Mouse (Mus musculus): Measurements from ENCODE around the gene Slc26a8. TPM values are rescaled to one million over a fixed set of nuclear protein-coding genes. Genes with fewer than 3 reads are reported as not detected.
A peak's percentile ranks its signal among the peaks of the same experiment; 100 is the strongest.

Gene Slc26a8
- polyA plus RNA-seq, 1 experiment from 2014 or later, result 0.34 TPM

- Histone ChIP-seq H3K9ac (ENCODE audit: low read length) (no peak overlapping the region), H3K27ac (replicated peaks in 1 of 2; ENCODE audit: control insufficient read depth in 1 of 2, insufficient read depth in 1 of 2, low read depth in 2 of 2, low read length in 2 of 2) (no peak overlapping the region)
- WGBS, result 80% methylated on average over 2 of the region's 2 CpGs
These were observed 8.6 kb upstream of the Slc26a8 start for GRCm38 (mm10) chr17:28698672-28699071.

GRCm38 (mm10) chr17:28698245-28698644 is 8.2 kb upstream of the Slc26a8 start:
- Histone ChIP-seq H3K27ac (replicated peaks in 1 of 2; ENCODE audit: control insufficient read depth in 1 of 2, insufficient read depth in 1 of 2, low read depth in 2 of 2, low read length in 2 of 2) (0 out of 4 replicates have a peak overlapping the region, but pooled peaks of 1 of the 2 experiments have one; percentile 25), H3K4me3 (ENCODE audit: control insufficient read depth in 1 of 2, insufficient read depth in 1 of 2, low read depth in 1 of 2, low read length in 2 of 2) (no peak overlapping the region), H3K4me1 (ENCODE audit: control insufficient read depth in 2 of 2, insufficient read depth in 2 of 2, low read length in 2 of 2) (peaks cover 17 to 49% of the 10 kb centered on the region in 2 experiments), H3K36me3 (ENCODE audit: control insufficient read depth, insufficient read depth, low read length) (no peaks in the 10 kb centered on the region; the same call in 1 of the 2 replicates), H3K9ac (ENCODE audit: low read length) (no peak overlapping the region), H3K4me2 (ENCODE audit: low read length) (no peak overlapping the region), H3K9me3 (ENCODE audit: control insufficient read depth, low read length) (no peaks in the 10 kb centered on the region), H3K27me3 (ENCODE audit: control insufficient read depth, insufficient read depth, low read length) (no peaks in the 10 kb centered on the region)
- 58% methylated on average over 4 of the region's 4 CpGs for WGBS
- no peak for ATAC-seq (ENCODE audit: insufficient number of reproducible peaks, insufficient read depth, low FRiP score, low read depth)

More at GRCm38 (mm10) chr17:28698672-28699071, 8.6 kb upstream of the Slc26a8 start:
- Histone ChIP-seq H3K27me3 (ENCODE audit: control insufficient read depth, insufficient read depth, low read length) (no peaks in the 10 kb centered on the region), H3K4me2 (ENCODE audit: low read length) (no peak overlapping the region), H3K36me3 (ENCODE audit: control insufficient read depth, insufficient read depth, low read length) (no peaks in the 10 kb centered on the region; the same call in 1 of the 2 replicates), H3K4me3 (ENCODE audit: control insufficient read depth in 1 of 2, insufficient read depth in 1 of 2, low read depth in 1 of 2, low read length in 2 of 2) (no peak overlapping the region), H3K9me3 (ENCODE audit: control insufficient read depth, low read length) (no peaks in the 10 kb centered on the region), H3K4me1 (ENCODE audit: control insufficient read depth in 2 of 2, insufficient read depth in 2 of 2, low read length in 2 of 2) (peaks cover 17 to 45% of the 10 kb centered on the region in 2 experiments)
- no peak for ATAC-seq (ENCODE audit: insufficient number of reproducible peaks, insufficient read depth, low FRiP score, low read depth)

GRCm38 (mm10) chr17:28697290-28698195 is 7.5 kb upstream of the Slc26a8 start:
- Histone ChIP-seq H3K4me3 (ENCODE audit: control insufficient read depth in 1 of 2, insufficient read depth in 1 of 2, low read depth in 1 of 2, low read length in 2 of 2) (no peak overlapping the region), H3K9me3 (ENCODE audit: control insufficient read depth, low read length) (no peaks in the 10 kb centered on the region), H3K27ac (replicated peaks in 1 of 2; ENCODE audit: control insufficient read depth in 1 of 2, insufficient read depth in 1 of 2, low read depth in 2 of 2, low read length in 2 of 2) (peak overlapping the region; percentile 25 to 32; a peak in 3 of 4 replicates), H3K27me3 (ENCODE audit: control insufficient read depth, insufficient read depth, low read length) (no peaks in the 10 kb centered on the region), H3K4me1 (ENCODE audit: control insufficient read depth in 2 of 2, insufficient read depth in 2 of 2, low read length in 2 of 2) (peaks cover 15 to 49% of the 10 kb centered on the region in 2 experiments), H3K4me2 (ENCODE audit: low read length) (no peak overlapping the region), H3K36me3 (ENCODE audit: control insufficient read depth, insufficient read depth, low read length) (no peaks in the 10 kb centered on the region; the same call in 1 of the 2 replicates), H3K9ac (ENCODE audit: low read length) (no peak overlapping the region)
- 67% methylated on average over 13 of the region's 13 CpGs for WGBS
- ATAC-seq (ENCODE audit: insufficient number of reproducible peaks, insufficient read depth, low FRiP score, low read depth), result no peak

DNA sequence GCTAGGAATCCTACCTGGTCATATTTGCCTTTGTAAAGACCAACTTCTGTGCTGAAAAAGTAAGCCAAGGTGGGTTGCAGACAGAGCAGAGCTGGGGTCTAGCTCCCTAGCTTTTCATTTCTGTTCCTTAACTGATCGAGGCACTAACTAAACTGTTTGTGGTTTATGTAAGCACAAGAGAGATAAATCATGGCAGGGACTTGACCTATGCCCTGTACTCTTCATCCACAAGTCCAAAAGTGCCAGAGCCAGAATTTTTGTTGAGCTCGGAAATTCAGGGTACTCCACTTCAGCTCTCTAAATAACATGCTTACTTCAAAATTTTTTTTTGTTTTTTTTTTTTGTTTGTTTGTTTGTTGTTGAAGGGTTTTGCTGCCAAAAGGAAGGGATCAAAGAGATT is 6.6 kb upstream of the Slc26a8 start:
- Histone ChIP-seq H3K27me3 (ENCODE audit: control insufficient read depth, insufficient read depth, low read length) (no peaks in the 10 kb centered on the region), H3K27ac (replicated peaks in 1 of 2; ENCODE audit: control insufficient read depth in 1 of 2, insufficient read depth in 1 of 2, low read depth in 2 of 2, low read length in 2 of 2) (no peak overlapping the region), H3K4me1 (ENCODE audit: control insufficient read depth in 2 of 2, insufficient read depth in 2 of 2, low read length in 2 of 2) (peaks cover 13 to 42% of the 10 kb centered on the region in 2 experiments), H3K36me3 (ENCODE audit: control insufficient read depth, insufficient read depth, low read length) (no peaks in the 10 kb centered on the region; the same call in 1 of the 2 replicates), H3K4me2 (ENCODE audit: low read length) (no peak overlapping the region), H3K4me3 (ENCODE audit: control insufficient read depth in 1 of 2, insufficient read depth in 1 of 2, low read depth in 1 of 2, low read length in 2 of 2) (no peak overlapping the region), H3K9ac (ENCODE audit: low read length) (no peak overlapping the region; the same call in 1 of the 2 replicates), H3K9me3 (ENCODE audit: control insufficient read depth, low read length) (no peaks in the 10 kb centered on the region)
- WGBS, result 38% methylated on average over 2 of the region's 2 CpGs
- ATAC-seq (ENCODE audit: insufficient number of reproducible peaks, insufficient read depth, low FRiP score, low read depth), result no peak

DNA sequence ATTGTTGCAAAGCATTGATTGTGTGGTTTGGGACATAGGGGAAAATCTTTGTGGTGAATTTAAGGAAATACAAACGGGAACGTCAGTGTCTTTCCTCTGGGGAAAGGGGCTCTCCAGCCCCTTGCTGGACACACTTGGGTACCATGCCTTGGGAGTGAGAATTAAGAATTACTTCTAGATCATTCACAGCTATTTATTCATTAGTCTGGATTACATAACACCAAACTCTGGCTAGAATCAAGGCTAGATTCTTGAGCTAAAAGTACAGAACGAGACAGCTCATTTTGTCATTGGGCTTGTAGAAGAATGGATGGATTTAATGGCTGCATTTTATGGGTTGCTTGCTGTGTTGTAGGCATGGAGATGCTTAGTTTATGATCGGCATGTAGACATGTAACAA is 4.8 kb upstream of the Slc26a8 start:
- Histone ChIP-seq H3K9ac (ENCODE audit: low read length) (no peak overlapping the region), H3K36me3 (ENCODE audit: control insufficient read depth, insufficient read depth, low read length) (no peaks in the 10 kb centered on the region), H3K27me3 (ENCODE audit: control insufficient read depth, insufficient read depth, low read length) (no peaks in the 10 kb centered on the region), H3K9me3 (ENCODE audit: control insufficient read depth, low read length) (no peaks in the 10 kb centered on the region), H3K4me2 (ENCODE audit: low read length) (no peak overlapping the region), H3K4me3 (ENCODE audit: control insufficient read depth in 1 of 2, insufficient read depth in 1 of 2, low read depth in 1 of 2, low read length in 2 of 2) (no peak overlapping the region), H3K27ac (replicated peaks in 1 of 2; ENCODE audit: control insufficient read depth in 1 of 2, insufficient read depth in 1 of 2, low read depth in 2 of 2, low read length in 2 of 2) (no peak overlapping the region), H3K4me1 (ENCODE audit: control insufficient read depth in 2 of 2, insufficient read depth in 2 of 2, low read length in 2 of 2) (peaks cover 15 to 48% of the 10 kb centered on the region in 2 experiments)
- no peak for ATAC-seq (ENCODE audit: insufficient number of reproducible peaks, insufficient read depth, low FRiP score, low read depth)
- WGBS, result 81% methylated on average over 4 of the region's 4 CpGs

DNA sequence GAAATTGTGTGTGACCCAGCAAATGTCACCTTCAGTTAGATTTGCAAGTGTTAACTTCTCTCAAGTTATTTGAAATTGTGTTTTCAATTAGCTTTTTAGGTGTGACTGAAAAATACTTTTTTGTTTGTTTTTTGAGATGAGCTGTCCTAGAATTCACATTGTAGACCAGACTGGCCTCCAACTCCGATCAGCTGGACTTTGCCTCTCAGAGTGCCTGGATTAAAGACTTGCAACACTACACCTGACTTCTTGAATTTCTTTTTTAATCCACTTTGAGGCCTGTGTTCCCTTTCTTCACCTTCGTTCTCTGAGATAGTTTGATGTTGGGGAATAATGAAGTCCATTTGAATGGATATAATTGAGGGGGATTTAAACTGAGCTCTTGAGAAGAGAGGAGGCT is 4.0 kb upstream of the Slc26a8 start:
- H3K9me3 ChIP-seq (ENCODE audit: control insufficient read depth, low read length), result no peaks in the 10 kb centered on the region
- ATAC-seq (ENCODE audit: insufficient number of reproducible peaks, insufficient read depth, low FRiP score, low read depth), result no peak
- H3K9ac ChIP-seq (ENCODE audit: low read length), result no peak overlapping the region
- H3K4me1 ChIP-seq (ENCODE audit: control insufficient read depth in 2 of 2, insufficient read depth in 2 of 2, low read length in 2 of 2), result peaks cover 22 to 48% of the 10 kb centered on the region in 2 experiments
- H3K27me3 ChIP-seq (ENCODE audit: control insufficient read depth, insufficient read depth, low read length), result peaks cover 3% of the 10 kb centered on the region; the same call in 1 of the 2 replicates
- no peak overlapping the region for H3K27ac ChIP-seq (replicated peaks in 1 of 2; ENCODE audit: control insufficient read depth in 1 of 2, insufficient read depth in 1 of 2, low read depth in 2 of 2, low read length in 2 of 2)
- no peaks in the 10 kb centered on the region for H3K36me3 ChIP-seq (ENCODE audit: control insufficient read depth, insufficient read depth, low read length)
- H3K4me3 ChIP-seq (ENCODE audit: control insufficient read depth in 1 of 2, insufficient read depth in 1 of 2, low read depth in 1 of 2, low read length in 2 of 2), result no peak overlapping the region; a peak in 1 of 4 replicates
- H3K4me2 ChIP-seq (ENCODE audit: low read length), result peak overlapping the region; percentile 66; the same call in 1 of the 2 replicates
- 93% methylated on average over 2 of the region's 2 CpGs for WGBS

DNA sequence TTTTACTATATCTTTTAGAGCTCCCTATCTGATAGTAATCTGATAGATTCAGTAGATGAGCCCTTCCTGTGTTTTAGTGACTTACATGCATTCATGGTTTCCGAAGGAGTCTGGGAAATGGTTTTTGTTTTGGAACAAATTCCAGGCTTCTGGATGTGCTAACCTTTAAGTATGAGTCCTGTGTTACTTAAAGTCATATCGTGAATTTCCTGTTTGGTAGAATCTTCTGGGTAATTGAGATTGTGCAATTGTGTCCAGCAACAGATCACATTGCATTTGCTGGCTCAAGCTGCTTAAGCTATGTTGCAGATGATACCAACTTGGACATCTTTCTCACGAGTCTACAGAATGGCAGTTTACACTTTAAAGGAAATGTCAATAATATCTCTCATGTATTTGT is 3.1 kb upstream of the Slc26a8 start:
- peak overlapping the region; percentile 66 for H3K4me2 ChIP-seq (ENCODE audit: low read length)
- H3K9ac ChIP-seq (ENCODE audit: low read length), result peak overlapping the region; percentile 93
- no peaks in the 10 kb centered on the region for H3K36me3 ChIP-seq (ENCODE audit: control insufficient read depth, insufficient read depth, low read length)
- WGBS, result 35% methylated on average over 3 of the region's 3 CpGs
- H3K4me3 ChIP-seq (ENCODE audit: control insufficient read depth in 1 of 2, insufficient read depth in 1 of 2, low read depth in 1 of 2, low read length in 2 of 2), result peak overlapping the region in 1 of 2 experiments; percentile 96; a peak in 2 of 4 replicates
- 0 out of 4 replicates have a peak overlapping the region, but pooled peaks of 1 of the 2 experiments have one; percentile 93 for H3K27ac ChIP-seq (replicated peaks in 1 of 2; ENCODE audit: control insufficient read depth in 1 of 2, insufficient read depth in 1 of 2, low read depth in 2 of 2, low read length in 2 of 2)
- H3K27me3 ChIP-seq (ENCODE audit: control insufficient read depth, insufficient read depth, low read length), result peaks cover 5% of the 10 kb centered on the region; the same call in 1 of the 2 replicates
- peaks cover 19 to 44% of the 10 kb centered on the region in 2 experiments for H3K4me1 ChIP-seq (ENCODE audit: control insufficient read depth in 2 of 2, insufficient read depth in 2 of 2, low read length in 2 of 2)
- H3K9me3 ChIP-seq (ENCODE audit: control insufficient read depth, low read length), result no peaks in the 10 kb centered on the region
- ATAC-seq (ENCODE audit: insufficient number of reproducible peaks, insufficient read depth, low FRiP score, low read depth), result no peak
